25 mouse cellular contexts compared by ENCODE assay signal in the genomic region with DNA sequence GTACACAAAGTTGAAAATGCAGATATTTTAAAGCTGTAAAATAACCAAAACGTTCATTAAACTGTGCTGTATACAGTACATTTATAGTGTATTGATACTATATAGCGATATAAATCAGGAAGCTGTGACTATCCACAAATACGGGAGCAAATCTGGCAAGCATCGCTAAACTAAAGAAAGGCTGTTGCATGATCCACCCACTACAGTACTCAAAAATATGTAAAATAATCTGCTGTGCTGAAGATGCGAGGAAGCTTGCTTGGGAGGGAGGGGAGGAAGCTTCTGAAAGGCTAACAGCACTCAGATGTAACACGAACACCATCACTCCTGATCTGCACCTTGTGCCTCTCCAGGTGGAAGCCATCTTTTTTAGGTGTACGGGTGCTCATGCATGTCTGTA.
"Had no signal": no experiment of that assay in that cellular context is flagged by ENCODE, and none has a peak within 500 bp of the region (broad histone marks: within the 10 kb centered on the region; RNA-seq: fewer than 3 reads in every experiment).

No protein-coding gene starts in this region.

- H3K4me3 ChIP-seq: heart, embryonic 13.5 days; heart, embryonic 15.5 days; hindbrain, embryonic 13.5 days; hindbrain, embryonic 15.5 days; kidney, embryonic 15.5 days; limb, embryonic 13.5 days; limb, embryonic 15.5 days; liver, embryonic 12.5 days had no signal

- DNase-seq: forebrain, postnatal 0 days; gastrocnemius, postnatal 14 days; gastrocnemius, postnatal 36 days; heart, adult 18-20 months; heart, postnatal 14 days; heart, postnatal 36 days; kidney, adult 11 months; kidney, adult 2 months; kidney, adult 9 months; kidney, postnatal 14 days; kidney, postnatal 36 days; left cerebral cortex, postnatal 4 days had no signal

- ATAC-seq: forebrain, postnatal 0 days; hindbrain, postnatal 0 days; intestine, embryonic 16.5 days; liver, embryonic 12.5 days had no signal

- H3K4me1 ChIP-seq: limb, embryonic 15.5 days had no signal

- H3K4me2 ChIP-seq: heart, embryonic 11.5 days; heart, embryonic 13.5 days; heart, embryonic 15.5 days; hindbrain, embryonic 13.5 days; hindbrain, embryonic 15.5 days; kidney, embryonic 15.5 days; limb, embryonic 13.5 days; limb, embryonic 15.5 days; liver, embryonic 12.5 days had no signal

- H3K9ac ChIP-seq: forebrain, postnatal 0 days; heart, embryonic 13.5 days; heart, embryonic 15.5 days; hindbrain, embryonic 13.5 days; hindbrain, embryonic 15.5 days; kidney, embryonic 15.5 days; limb, embryonic 13.5 days; limb, embryonic 15.5 days; liver, embryonic 12.5 days; liver, embryonic 14.5 days had no signal

- H3K27me3 ChIP-seq: heart, embryonic 13.5 days; heart, embryonic 15.5 days; hindbrain, embryonic 13.5 days; hindbrain, embryonic 15.5 days; kidney, embryonic 15.5 days; limb, embryonic 13.5 days; limb, embryonic 15.5 days; liver, embryonic 12.5 days had no signal

- H3K9me3 ChIP-seq: heart, embryonic 13.5 days; heart, embryonic 15.5 days; hindbrain, embryonic 13.5 days; hindbrain, embryonic 15.5 days; kidney, embryonic 15.5 days; limb, embryonic 13.5 days; limb, embryonic 15.5 days; liver, embryonic 12.5 days had no signal

- H3K36me3 ChIP-seq: heart, embryonic 13.5 days; heart, embryonic 15.5 days; hindbrain, embryonic 13.5 days; hindbrain, embryonic 15.5 days; kidney, embryonic 15.5 days; limb, embryonic 13.5 days; limb, embryonic 15.5 days; liver, embryonic 12.5 days had no signal

- H3K27ac ChIP-seq: heart, embryonic 13.5 days; heart, embryonic 15.5 days; hindbrain, embryonic 13.5 days; hindbrain, embryonic 15.5 days; hindbrain, postnatal 0 days; kidney, embryonic 15.5 days; kidney, postnatal 0 days; limb, embryonic 13.5 days; limb, embryonic 15.5 days; liver, embryonic 12.5 days; liver, embryonic 14.5 days had no signal
